16 mouse cellular contexts compared by ENCODE assay signal in the genomic region with DNA sequence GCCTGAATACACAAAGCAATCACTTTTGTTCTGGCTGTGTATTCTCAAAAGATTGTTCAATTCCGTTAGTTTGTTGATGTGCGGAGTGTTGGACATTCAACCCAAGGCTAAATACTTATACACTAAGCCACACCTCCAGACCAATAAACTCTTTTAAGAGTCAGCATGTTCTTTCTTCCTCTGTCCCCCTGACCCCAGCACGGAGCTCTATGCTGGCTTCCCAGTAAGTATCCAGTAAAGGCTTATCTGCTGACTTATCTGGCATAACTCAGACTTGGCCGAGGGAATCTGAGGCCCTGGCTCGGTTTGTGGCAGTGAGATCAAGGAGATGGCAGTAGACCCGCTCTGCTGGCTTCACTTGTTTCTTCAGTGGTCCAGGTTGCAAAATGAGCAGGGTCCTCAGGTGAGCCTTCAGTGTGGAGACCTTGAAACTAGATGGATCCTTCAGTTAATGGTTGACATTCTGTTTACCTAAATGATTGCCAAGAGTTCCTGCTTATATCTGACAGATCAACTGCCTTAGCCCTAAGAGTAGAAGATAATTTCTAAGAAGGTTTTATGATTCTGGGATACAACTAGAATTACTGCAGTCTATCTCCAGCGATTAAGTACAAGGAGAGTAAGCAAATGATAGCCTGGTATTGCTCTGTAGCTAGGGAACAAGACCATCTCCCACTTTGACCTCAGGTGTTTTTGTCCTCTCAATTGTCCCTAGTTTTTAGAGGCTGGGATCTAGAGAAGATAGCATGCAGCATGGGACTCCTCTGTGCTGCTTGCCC. TPM values are rescaled to one million over a fixed set of nuclear protein-coding genes. Genes with fewer than 3 reads are reported as not detected.
DNase-seq lines count a peak whose midpoint lies in the region; ATAC-seq lines count a peak whose summit lies in the region.
"Had no signal": no experiment of that assay in that cellular context is flagged by ENCODE, and none has a peak within 500 bp of the region (broad histone marks: within the 10 kb centered on the region; RNA-seq: fewer than 3 reads in every experiment).

TSS of gene Gjb1 (plus strand) at position 189 of the 779 bp plus-strand sequence.

- H3K27me3 ChIP-seq in stomach, embryonic 14.5 days (ENCODE audit: control insufficient read depth, insufficient read depth, low read length): no peaks in the 10 kb centered on the region
- no peaks in the 10 kb centered on the region for H3K27me3 ChIP-seq in hindbrain, embryonic 11.5 days (ENCODE audit: control insufficient read depth, insufficient read depth, low read length)

- no peak for ATAC-seq in stomach, embryonic 14.5 days (ENCODE audit: insufficient number of reproducible peaks, insufficient read depth, low FRiP score, low read depth)
- no peak for ATAC-seq in hindbrain, embryonic 11.5 days (ENCODE audit: low FRiP score)
- ATAC-seq: hindbrain, postnatal 0 days; Patski had no signal

- no peak within 1 kb of the TSS for H3K9ac ChIP-seq in stomach, embryonic 14.5 days (replicated peaks; ENCODE audit: low read depth, low read length)
- no peak within 1 kb of the TSS for H3K9ac ChIP-seq in hindbrain, embryonic 11.5 days (ENCODE audit: low read depth, low read length)
- H3K9ac ChIP-seq: midbrain, embryonic 12.5 days had no signal

- peak within 1 kb of the TSS; percentile 15; the same call in 1 of the 2 replicates for H3K27ac ChIP-seq in stomach, embryonic 14.5 days (ENCODE audit: low read length)
- no peak within 1 kb of the TSS for H3K27ac ChIP-seq in hindbrain, embryonic 11.5 days (ENCODE audit: low read depth, low read length)
- H3K27ac ChIP-seq: embryonic facial prominence, embryonic 10.5 days; hindbrain, postnatal 0 days; left cerebral cortex, adult 2 months; midbrain, embryonic 12.5 days had no signal

- no peaks in the 10 kb centered on the region for H3K36me3 ChIP-seq in stomach, embryonic 14.5 days (ENCODE audit: control insufficient read depth, insufficient read depth, low read length)
- H3K36me3 ChIP-seq in hindbrain, embryonic 11.5 days (ENCODE audit: control insufficient read depth, insufficient read depth, low read length): no peaks in the 10 kb centered on the region
- H3K36me3 ChIP-seq: embryonic facial prominence, embryonic 10.5 days; midbrain, embryonic 12.5 days had no signal

- no peak within 1 kb of the TSS for H3K4me3 ChIP-seq in stomach, embryonic 14.5 days (ENCODE audit: low read depth, low read length)
- H3K4me3 ChIP-seq in hindbrain, embryonic 11.5 days (ENCODE audit: low read depth, low read length): no peak within 1 kb of the TSS
- H3K4me3 ChIP-seq: embryonic facial prominence, embryonic 10.5 days; left cerebral cortex, adult 2 months; midbrain, embryonic 12.5 days had no signal

- DNase-seq in adrenal gland, postnatal 14 days: no peak
- no peak for DNase-seq in adrenal gland, adult 8-10 months
- DNase-seq in layer of hippocampus, adult 8-10 months (ENCODE audit: low spot score in 2 of 2): no peak
- DNase-seq in layer of hippocampus, postnatal 10 days (ENCODE audit: low spot score in 2 of 2): no peak
- peak; percentile 20 for DNase-seq in kidney, postnatal 14 days
- no peak for DNase-seq in heart, postnatal 4 days
- DNase-seq in hindbrain, embryonic 11.5 days (ENCODE audit: low spot score): no peak
- DNase-seq: cerebellum, adult 9-11 months; thymus, postnatal 36 days had no signal

- no peaks in the 10 kb centered on the region for H3K4me1 ChIP-seq in stomach, embryonic 14.5 days (ENCODE audit: control insufficient read depth, insufficient read depth, low read length)
- no peaks in the 10 kb centered on the region for H3K4me1 ChIP-seq in hindbrain, embryonic 11.5 days (replicated peaks; ENCODE audit: control insufficient read depth, insufficient read depth, low read length)
- H3K4me1 ChIP-seq: embryonic facial prominence, embryonic 10.5 days; midbrain, embryonic 12.5 days had no signal

- no peak within 1 kb of the TSS for H3K4me2 ChIP-seq in stomach, embryonic 14.5 days (replicated peaks; ENCODE audit: low read depth, low read length)
- no peak within 1 kb of the TSS for H3K4me2 ChIP-seq in hindbrain, embryonic 11.5 days (replicated peaks; ENCODE audit: low read depth, low read length)
- H3K4me2 ChIP-seq: midbrain, embryonic 12.5 days had no signal

- no peaks in the 10 kb centered on the region for H3K9me3 ChIP-seq in stomach, embryonic 14.5 days (ENCODE audit: control insufficient read depth, low read depth, low read length)
- no peaks in the 10 kb centered on the region for H3K9me3 ChIP-seq in hindbrain, embryonic 11.5 days (ENCODE audit: control insufficient read depth, low read length)
- H3K9me3 ChIP-seq: embryonic facial prominence, embryonic 10.5 days; midbrain, embryonic 12.5 days had no signal

- 72% methylated on average over 7 of the region's 7 CpGs for WGBS in stomach, embryonic 14.5 days
- 80% methylated on average over 7 of the region's 7 CpGs for WGBS in hindbrain, embryonic 11.5 days

RNA-seq across cellular contexts. Expression of gene Gjb1, which starts in this region (rescaled TPM):
- 2.7 and 72.8 TPM in 2 replicates for total RNA-seq in adrenal gland, postnatal 14 days (2021)
- under 1 TPM in 1 of 4 experiments, not detected in 3; 0.48 TPM for total RNA-seq in adrenal gland, adult 8-10 months (2022)
- total RNA-seq in layer of hippocampus, adult 8-10 months (2022): 10 to 100 TPM; 15.2 to 18.5 (median 17.0) TPM
- under 1 TPM; 0.78 to 0.96 TPM for total RNA-seq in layer of hippocampus, postnatal 10 days (2021)
- polyA plus RNA-seq in stomach, embryonic 14.5 days (2014; fragmentation: Nextera tagmentation; extraction: Ambion mirVana): 1.2 and 3.6 TPM in 2 replicates
- not detected for total RNA-seq in heart, postnatal 4 days (2021)
- polyA plus RNA-seq in hindbrain, embryonic 11.5 days (2014; fragmentation: Nextera tagmentation; extraction: Ambion mirVana): 0.29 and 0.62 TPM in 2 replicates
- total RNA-seq: granulocyte monocyte progenitor cell, adult 5-6 weeks had no signal
- polyA plus RNA-seq: embryonic facial prominence, embryonic 10.5 days; midbrain, embryonic 12.5 days had no signal
